Mouse (Mus musculus) layer of hippocampus, adult 9-11 months (tissue): ENCODE measurements around the gene Peli2.

ENCODE experiments used
- DNase-seq: peaks from one replicate; pipeline ENCODE4 v3.0.0; 2022

The Peli2 gene

GRCm38 (mm10) chr14:48126931-48127330 is 6.3 kb downstream of the Peli2 start:
- no peak for DNase-seq

DNA sequence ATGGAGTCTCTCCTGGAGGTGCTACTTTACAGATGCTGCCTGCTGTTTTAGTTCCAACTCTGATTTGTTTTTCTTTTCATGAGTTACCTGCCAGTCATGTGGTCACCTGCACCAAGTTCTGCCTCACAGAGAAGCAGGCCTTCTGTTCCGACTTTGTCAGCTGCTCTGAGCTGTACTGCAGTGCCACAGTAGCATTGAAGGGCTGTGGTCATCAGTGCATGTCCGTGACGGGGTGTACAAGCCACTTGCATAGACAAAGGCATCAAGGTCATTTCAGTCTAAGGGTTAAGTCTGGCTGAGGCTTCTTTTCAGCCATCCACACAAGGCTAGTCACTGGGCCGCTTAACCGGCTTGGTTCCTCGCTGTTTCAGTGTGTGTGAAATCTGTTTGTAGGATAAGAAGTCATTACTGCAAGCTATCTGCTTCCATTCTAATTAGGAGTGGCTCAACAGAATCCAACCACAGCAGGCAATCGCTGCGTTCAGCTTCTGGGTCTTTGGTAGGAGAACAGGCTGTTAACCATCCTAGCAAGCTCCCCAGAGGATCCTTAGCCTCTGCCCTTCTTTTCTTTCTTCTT is 7.1 kb downstream of the Peli2 start:
- DNase-seq: no peak

DNA sequence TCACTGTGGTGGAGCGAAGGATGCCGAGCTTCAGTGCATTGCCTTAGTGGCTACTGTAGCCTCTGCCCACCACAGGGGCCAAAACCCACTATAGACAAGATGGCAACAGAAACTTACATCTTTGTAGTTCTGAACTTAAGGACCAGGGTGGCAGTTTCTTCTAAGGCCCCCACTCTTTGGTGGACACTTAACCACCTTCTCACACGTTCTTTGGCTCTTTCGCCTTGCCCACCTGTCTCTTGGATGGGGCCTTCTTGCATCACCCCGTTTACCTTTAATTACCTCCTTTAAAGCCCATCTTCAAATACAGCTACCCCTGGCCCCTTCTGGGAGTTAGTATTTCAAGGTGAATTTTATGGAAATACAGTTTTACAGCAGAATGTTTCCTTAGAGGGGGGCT is 8.1 kb downstream of the Peli2 start:
- DNase-seq: no peak

DNA sequence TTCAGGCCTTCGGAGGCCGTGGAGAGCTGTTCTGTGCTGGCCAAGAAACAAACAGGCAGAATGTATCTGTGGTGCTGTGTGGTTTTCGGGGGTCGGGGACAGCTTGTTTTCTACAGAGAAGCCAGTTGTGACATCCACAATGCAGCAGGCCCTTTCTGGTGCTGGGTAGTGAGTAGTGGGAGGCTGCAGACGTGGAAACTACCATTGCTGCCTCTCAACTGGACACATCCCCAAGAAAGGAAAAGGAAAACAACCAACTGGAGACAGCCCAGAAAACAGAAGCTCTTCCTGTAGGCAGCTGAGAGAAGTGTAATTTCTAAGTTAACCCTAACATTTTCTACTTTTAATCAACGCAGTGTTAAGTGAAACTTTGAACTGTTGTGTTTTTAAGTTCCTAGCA is 9.4 kb downstream of the Peli2 start:
- DNase-seq: no peak

GRCm38 (mm10) chr14:48130761-48131575 is 10.3 kb downstream of the Peli2 start:
- DNase-seq: peak; percentile 53

- DNase-seq: peak; percentile 82
These were observed 10.9 kb downstream of the Peli2 start for GRCm38 (mm10) chr14:48131576-48131922.

DNA sequence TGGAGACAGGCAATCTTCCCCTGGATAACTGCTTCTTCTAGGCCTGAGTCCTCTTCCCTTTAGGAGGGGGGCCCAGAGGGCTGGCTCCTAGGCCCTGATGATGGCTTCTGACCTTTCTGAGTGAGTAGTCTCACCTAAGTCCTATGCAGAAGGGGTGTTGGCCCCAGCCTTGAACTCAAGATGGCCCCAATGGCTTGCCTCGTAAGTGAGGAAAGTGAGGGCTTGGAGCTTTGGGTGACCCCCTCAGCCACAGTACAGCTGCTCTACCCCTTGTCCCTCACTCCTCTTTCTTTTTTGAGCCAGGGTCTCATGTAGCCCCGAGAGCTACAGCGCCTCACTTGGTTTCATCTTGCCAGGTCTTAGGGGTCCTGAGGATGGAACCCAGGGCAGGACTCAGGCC is 11.6 kb downstream of the Peli2 start:
- no peak for DNase-seq

DNA sequence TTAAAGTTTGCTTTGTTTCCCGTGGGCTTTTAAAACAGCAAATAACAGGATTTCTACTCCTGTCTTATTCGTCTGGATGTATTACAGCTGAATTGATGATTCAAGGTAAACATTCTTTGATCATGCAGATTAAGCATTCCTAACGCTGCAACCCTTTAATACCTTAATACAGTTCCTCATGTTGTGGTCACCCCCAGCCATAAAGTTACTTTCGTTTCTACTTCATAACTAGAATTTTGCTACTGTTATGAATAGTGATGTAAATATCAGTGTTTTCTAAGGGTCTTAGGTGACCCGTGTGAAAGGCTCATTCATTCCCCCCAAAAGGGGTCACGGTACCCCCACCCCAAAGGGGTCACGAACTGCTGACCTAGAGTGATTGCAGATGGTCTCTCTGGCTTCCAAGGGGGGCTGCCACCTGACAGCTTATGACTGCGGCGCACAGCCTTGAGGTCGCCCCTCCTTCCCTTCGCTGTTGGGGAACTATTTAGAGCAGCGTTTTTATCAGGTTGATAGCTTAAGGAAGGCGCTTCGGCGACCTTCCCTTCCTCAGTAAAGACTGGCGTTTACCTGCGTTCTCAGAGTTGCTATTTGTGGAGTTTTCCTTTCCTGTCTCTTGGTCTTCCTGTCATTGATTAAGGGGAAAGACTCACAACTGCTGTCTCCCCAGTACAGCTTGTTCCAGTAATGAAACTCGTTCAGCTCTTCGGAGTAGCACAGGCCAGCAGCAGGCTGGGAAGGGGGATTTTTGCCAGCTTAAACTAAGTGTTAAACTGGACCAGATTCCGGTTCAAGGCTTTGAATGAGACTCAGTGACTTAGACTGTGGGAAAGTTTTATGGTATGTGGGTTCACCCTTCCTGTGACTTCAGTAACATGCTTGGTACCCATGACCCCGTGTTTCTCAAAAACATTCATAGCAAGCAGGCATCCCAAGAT is 12.5 kb downstream of the Peli2 start:
- no peak for DNase-seq

GRCm38 (mm10) chr14:48134344-48134743 is 13.7 kb downstream of the Peli2 start:
- no peak for DNase-seq

GRCm38 (mm10) chr14:48135816-48136345 is 15.3 kb downstream of the Peli2 start:
- DNase-seq: no peak

DNA sequence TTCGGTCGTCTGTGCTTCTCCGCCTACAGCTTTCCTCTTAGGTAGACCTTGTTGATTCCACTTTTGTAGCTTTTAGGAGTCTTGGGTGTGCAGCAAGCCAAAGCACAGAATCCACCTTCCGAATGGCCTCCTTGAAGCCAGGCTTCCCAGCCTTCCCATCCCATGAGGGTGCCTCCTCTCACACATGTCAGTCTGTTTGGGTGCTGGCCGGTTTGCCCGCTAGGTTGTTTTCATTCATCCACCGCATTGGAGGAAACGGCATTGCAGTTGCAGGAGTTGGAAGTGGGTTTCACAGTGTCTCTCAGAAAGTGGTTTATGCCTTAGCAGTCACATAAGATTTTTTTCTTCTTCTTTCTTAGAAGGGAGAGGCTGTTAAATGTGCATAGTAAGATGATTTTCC is 17.1 kb downstream of the Peli2 start:
- DNase-seq: no peak

DNA sequence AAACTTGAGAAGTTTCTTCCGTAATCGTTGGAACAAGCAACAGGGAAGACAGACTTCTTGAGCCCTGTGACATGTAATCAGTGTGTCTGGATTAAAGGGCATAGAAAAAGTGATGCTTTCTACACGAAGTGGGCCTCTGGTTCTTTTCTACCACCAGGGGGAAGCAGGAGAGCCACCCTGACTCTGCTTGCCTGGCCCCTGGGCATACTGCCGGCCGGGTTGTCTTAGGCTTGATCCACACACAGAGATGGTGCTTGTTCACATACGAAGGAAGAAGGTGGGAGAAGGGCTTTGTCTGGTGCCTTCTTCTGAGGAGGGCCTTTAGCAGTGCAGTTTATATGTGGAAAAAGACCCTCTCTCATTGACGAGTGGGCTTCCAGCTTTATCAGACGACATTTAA is 17.5 kb downstream of the Peli2 start:
- no peak for DNase-seq

DNA sequence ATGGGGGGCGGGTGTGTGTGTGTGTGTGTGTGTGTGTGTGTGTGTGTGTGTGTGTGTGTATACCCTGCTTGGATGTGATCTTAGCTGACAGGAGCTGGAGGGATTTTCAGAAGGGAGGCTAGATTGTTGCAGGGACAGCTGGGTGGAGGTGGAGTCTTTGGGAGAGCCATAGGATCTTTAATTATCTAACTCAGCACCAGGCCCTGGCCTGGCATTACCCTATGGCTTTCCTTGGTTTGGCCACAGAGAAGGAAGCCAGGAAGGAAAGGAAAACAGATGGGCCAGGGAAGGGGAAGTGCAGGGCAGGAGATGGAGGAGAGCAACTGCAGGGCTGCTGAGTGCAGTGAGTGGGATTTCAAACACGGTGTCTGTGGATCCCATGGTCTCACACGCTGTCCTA is 18.8 kb downstream of the Peli2 start:
- no peak for DNase-seq

DNA sequence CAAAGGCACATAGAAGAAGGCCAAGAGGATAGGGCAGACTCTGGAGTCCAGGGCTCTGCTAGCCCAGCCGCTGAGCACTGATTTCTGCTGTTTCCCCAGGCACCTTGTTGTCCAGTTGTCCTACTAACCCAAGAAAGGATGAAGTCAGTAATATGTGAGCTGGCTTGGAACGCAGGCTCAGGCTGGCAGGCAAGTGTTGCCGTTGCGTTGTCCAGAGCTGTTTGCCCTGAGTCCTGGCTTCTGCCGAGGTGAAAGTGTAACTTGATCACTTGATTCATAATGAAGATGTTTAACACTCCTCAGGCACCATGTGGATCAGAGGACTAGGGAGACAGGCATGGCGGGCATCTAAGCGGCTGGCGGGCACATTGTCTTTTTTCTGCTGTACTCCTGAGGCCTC is 21.1 kb downstream of the Peli2 start:
- no peak for DNase-seq

GRCm38 (mm10) chr14:48142696-48143095 is 22.1 kb downstream of the Peli2 start:
- DNase-seq: no peak

DNA sequence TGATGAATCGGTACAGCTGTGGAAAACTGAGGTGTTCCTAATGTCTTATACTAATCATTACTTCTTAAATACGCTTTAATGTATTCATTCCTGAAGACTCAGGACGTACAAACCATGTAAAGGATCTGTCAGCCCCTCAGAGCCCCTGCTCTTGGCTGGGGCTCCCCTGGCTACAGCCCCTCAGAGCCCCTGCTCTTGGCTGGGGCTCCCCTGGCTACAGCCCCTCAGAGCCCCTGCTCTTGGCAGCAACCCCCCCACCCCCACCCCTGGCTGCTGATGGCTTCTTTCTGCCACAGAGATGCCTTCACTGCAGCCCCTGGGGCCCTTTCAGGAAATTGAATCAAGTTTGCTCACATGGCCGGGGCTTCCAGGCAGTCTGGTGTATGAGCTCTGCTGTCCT is 22.5 kb downstream of the Peli2 start:
- DNase-seq: no peak

GRCm38 (mm10) chr14:48144330-48144729 is 23.7 kb downstream of the Peli2 start:
- DNase-seq: no peak

DNA sequence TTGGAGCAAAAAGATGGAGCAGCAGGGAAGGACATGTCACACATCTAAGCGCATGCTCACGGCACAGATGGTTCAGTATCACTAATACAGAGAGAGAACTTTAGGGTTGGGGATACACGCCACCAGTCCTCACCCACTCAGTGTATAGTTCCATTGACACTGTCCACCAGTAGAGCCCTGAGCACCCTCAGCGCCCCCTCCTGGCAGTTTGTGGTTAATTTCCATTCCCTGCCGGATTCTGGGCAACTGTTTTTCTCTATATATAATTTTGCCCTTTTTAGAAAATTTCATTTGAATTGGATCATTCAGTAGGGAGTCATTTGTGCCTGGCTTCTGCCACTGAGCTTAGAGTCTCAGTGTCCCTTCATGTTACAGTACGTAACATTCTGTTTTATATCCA is 27.1 kb downstream of the Peli2 start:
- no peak for DNase-seq

DNA sequence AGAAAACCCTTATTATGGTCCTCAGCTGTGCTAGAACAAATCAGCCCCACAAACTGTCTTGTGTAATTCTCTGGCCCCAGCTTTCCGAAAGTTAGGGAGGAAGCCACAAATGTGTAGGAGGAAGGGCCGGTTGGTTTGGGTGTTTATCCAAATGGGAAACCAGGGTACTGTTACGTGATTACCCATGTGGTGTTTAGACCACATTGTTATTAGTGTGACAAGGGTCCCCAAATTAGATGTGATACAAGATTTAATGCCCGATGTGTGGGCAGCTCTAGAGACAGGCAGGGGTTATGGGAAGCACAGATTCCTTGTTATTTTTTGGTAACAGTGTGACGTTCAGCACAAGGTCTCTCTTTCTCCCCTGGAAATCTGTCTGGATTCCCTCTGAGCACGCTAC is 28.0 kb downstream of the Peli2 start:
- DNase-seq: no peak

- DNase-seq: no peak
These were observed 28.7 kb downstream of the Peli2 start for GRCm38 (mm10) chr14:48149351-48149750.

DNA sequence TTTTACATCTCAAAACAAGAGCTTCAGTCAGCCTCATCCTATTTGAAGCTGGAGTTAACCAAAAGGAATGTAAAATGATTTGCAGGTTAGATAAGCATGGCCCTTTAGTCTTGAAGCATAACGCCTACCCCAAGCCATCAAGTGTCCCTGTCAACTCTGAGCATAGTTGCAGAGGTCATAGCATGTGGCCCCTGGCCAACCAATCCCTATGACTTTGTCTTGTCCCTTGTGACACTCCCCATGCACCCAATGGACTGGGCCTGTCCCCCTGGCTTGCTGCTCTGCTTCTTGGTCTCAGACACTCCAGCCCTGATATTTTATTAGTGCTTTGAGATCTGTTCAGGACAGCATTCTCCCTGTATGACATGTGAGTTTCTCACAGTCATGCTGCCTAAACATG is 30.3 kb downstream of the Peli2 start:
- no peak for DNase-seq

DNA sequence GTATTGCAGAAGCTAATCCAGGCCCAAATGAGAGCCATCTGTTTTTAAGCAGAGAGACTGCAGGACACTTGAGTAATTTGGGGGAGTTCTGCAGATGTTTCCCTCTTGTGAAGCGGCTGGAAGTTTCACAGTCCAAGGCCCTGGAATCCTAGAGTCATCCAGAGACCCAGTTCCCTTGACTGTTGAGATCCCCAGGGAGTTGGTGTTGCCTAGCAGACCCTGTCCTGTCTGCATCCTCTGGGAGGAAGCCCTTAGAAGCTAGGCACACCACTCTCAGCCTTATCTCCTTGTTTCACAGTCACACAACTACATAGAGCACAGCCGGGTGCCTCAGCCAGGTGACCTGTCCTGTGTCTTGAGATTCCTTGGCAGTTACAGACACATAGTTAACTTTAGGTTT is 30.9 kb downstream of the Peli2 start:
- DNase-seq: no peak

DNA sequence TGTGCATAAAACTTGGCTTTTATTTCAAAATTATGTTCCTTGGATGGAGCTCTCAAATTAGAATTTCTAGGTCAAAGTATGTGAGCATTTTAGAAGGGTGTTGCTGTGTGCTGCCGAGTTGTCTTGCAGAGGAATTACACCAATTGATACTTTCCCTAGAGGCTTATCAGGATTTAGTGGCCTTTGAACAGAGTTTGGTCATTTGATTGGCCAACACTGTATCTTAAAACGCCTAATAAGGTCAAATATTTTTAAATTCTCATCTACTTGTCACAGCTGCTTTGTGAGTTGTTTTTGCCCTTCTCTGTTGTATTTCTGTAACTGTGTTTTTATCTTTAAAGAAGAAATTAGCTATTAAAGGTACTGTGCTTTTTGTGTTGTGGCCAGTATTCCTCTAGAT is 32.4 kb downstream of the Peli2 start:
- DNase-seq: no peak
